Mouse (Mus musculus) ES-Bruce4 (cell line): ENCODE measurements around the gene Gm8334.
"Not testable (repeated sequence)": the region's sequence is repeated elsewhere in the genome, so short reads cannot be mapped to it uniquely, and the experiment has no call there.

Experiments used
- CTCF ChIP-seq: IDR thresholded peaks from one replicate; pipeline ENCODE4 v1.8.1; 2011; ENCODE audit warnings: low read depth, low read length
- EP300 ChIP-seq: IDR thresholded peaks from 2 replicates; pipeline ENCODE4 v1.6.1; 2011; ENCODE audit warnings: low read depth, low read length; ENCODE audit not compliant: insufficient read depth
- POLR2A ChIP-seq: IDR thresholded peaks from one replicate; pipeline ENCODE4 v1.8.1; 2011; ENCODE audit warnings: low read length; ENCODE audit not compliant: insufficient read depth

DNA sequence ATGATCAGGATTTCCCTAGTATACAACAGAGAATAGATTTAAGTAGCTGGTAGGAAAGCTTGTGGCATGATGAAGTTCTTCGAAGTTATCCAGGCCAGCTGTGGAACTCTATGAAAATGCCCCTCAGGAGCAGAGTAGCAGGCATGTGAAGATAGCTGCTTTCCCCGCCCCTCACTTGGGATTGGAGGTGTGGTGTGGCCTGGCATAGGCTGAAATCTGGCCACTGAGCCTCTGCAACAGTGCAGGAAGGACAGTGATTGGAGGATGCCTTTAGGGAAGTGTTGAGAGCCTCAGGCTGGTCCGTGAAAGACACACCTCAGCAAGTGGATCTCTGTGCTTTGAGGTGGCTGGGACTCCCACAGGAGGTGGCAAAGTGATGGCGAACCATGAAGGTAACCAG, 48.3 kb upstream of the Gm8334 start, which contains the start of gene Gm15127:
- not testable (repeated sequence) for TF ChIP-seq CTCF, POLR2A, EP300
